Mouse (Mus musculus) forebrain, embryonic 11.5 days (tissue): ENCODE data around the gene Ube2n. TPM values are rescaled to one million over a fixed set of nuclear protein-coding genes. Genes with fewer than 3 reads are reported as not detected.

Experiments
- ATAC-seq: fragments of 200-750 bp; cut with Nextera tagmentation; replicated peaks from 2 replicates; pipeline ENCODE4 v1.8.0; 2017; ENCODE audit warnings: moderate TSS enrichment; ENCODE audit not compliant: low FRiP score
- DNase-seq: peaks from one replicate; pipeline ENCODE4 v3.0.0-alpha.2; 2017; ENCODE audit warnings: low spot score
- H3K27ac ChIP-seq: fragments of 300-500 bp; sonication (generic); 2 replicates; pipeline ENCODE4 v1.5.1; 2014; ENCODE audit warnings: low read depth, low read length
- H3K27me3 ChIP-seq: fragments of 300-500 bp; sonication (generic); 2 replicates; pipeline ENCODE4 v1.6.1; 2014; ENCODE audit warnings: mild to moderate bottlenecking, low read length, mixed read lengths; ENCODE audit not compliant: control insufficient read depth, insufficient read depth
- H3K36me3 ChIP-seq: fragments of 300-500 bp; sonication (generic); 2 replicates; pipeline ENCODE4 v1.6.1; 2014; ENCODE audit warnings: mild to moderate bottlenecking, low read length, moderate library complexity, mixed read lengths; ENCODE audit not compliant: control insufficient read depth, insufficient read depth
- H3K4me1 ChIP-seq: fragments of 300-500 bp; sonication (generic); replicated peaks from 2 replicates; pipeline ENCODE4 v1.6.1; 2014; ENCODE audit warnings: low read length, mixed read lengths; ENCODE audit not compliant: control insufficient read depth, insufficient read depth
- H3K4me2 ChIP-seq: fragments of 300-500 bp; sonication (generic); 2 replicates; pipeline ENCODE4 v1.6.1; 2014; ENCODE audit warnings: low read depth, mild to moderate bottlenecking, low read length, moderate library complexity, mixed read lengths; ENCODE audit not compliant: severe bottlenecking
- H3K4me3 ChIP-seq: fragments of 300-500 bp; sonication (generic); 2 replicates; pipeline ENCODE4 v1.5.1; 2014; ENCODE audit warnings: low read depth, low read length
- H3K9ac ChIP-seq: fragments of 300-500 bp; sonication (generic); 2 replicates; pipeline ENCODE4 v1.6.1; 2014; ENCODE audit warnings: low read length
- H3K9me3 ChIP-seq: fragments of 300-500 bp; sonication (generic); 2 replicates; pipeline ENCODE4 v1.6.1; 2016; ENCODE audit warnings: low read length, mixed read lengths; ENCODE audit not compliant: control insufficient read depth
- WGBS: fragments of 180-500 bp; shearing (Covaris S2); extraction: QIAGEN DNeasy Blood & Tissue Kit; methylation state at CpG from one replicate; pipeline ENCODE4 v1.1.7; 2014; 5-methylcytosine and 5-hydroxymethylcytosine counted together
- polyA plus RNA-seq: library from polyadenylated mRNA; unstranded; fragments of >200 nt; fragmentation: Nextera tagmentation; extraction: Ambion mirVana; gene quantifications from 2 replicates; pipeline ENCODE4 v1.2.1, GENCODE M21; 2014

The Ube2n gene
- polyA plus RNA-seq, 1 experiment from 2014 or later, result 499 TPM

DNA sequence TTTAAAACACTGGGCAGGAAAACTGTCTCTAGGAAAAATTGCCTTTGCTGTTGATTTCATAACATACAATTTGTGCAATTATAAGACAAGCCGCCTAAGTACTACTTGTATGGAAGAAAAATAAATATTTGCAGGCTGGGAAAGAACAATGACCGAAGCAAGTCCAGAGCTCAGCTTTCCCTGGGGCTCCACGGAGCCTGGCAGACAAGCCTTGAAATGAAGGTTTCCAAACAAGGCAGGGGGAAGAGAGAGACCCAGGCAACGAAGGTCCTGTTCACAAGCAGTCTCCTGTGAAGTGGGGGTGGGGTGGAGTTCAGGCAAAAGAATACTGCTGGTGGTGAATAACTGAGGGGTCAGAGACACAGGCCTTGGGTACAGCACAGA, 62.6 kb downstream of the Ube2n start:
- H3K4me2 ChIP-seq, result no peak overlapping the region
- no peak overlapping the region for H3K4me3 ChIP-seq
- H3K36me3 ChIP-seq, result no peaks in the 10 kb centered on the region
- H3K9me3 ChIP-seq, result no peaks in the 10 kb centered on the region
- H3K27me3 ChIP-seq, result no peaks in the 10 kb centered on the region
- DNase-seq, result no peak
- H3K9ac ChIP-seq, result no peak overlapping the region
- H3K4me1 ChIP-seq, result peaks cover 3% of the 10 kb centered on the region
- no peak overlapping the region for H3K27ac ChIP-seq
- 46% methylated on average over 4 of the region's 4 CpGs for WGBS
- peak; percentile 65 for ATAC-seq

GRCm38 (mm10) chr10:95585554-95585953, 70.6 kb downstream of the Ube2n start:
- WGBS, result 87% methylated on average over 6 of the region's 6 CpGs
- ATAC-seq (no peak), DNase-seq (no peak)
- Histone ChIP-seq H3K4me2 (no peak overlapping the region), H3K9me3 (no peaks in the 10 kb centered on the region; the same call in 1 of the 2 replicates), H3K4me1 (no peaks in the 10 kb centered on the region; the same call in 1 of the 2 replicates), H3K27ac (no peak overlapping the region), H3K27me3 (no peaks in the 10 kb centered on the region), H3K9ac (no peak overlapping the region), H3K4me3 (no peak overlapping the region), H3K36me3 (no peaks in the 10 kb centered on the region)

DNA sequence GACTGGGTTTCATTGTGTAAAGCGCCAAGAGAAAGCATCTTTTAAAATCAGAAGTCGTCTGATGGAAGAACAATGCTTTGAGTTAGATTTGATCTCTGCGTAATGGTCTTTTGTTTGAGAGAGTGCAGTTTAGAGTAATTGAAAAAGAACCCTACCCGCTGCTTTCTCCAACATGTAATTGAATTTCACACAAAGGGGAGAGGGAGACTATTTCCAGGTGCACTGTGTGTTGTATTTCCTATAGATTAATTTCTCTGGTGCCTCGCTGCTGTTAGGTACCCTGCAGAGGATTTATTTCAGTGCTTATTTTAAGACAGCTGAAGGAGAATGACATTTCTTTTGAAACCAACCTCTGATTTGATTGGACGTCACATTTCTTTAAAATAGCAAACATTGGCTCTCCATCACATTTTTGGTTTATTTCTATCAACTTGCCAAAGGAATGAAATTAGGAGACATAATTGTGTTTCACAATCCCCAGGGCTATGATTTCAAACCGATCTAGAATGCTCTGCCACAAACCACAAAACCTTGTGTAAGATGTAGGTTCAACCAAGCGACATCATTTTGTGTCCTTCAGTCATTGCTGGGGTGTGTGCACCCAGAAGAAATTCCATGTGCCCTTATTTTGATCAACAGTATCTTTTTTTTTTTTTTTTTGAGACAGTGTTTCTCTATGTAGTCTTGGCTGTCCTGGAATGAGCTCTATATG, 72.7 kb downstream of the Ube2n start:
- Histone ChIP-seq H3K27ac (no peak overlapping the region), H3K36me3 (no peaks in the 10 kb centered on the region), H3K4me1 (no peaks in the 10 kb centered on the region; the same call in 1 of the 2 replicates), H3K4me3 (no peak overlapping the region), H3K27me3 (no peaks in the 10 kb centered on the region), H3K9me3 (no peaks in the 10 kb centered on the region; the same call in 1 of the 2 replicates), H3K9ac (no peak overlapping the region), H3K4me2 (no peak overlapping the region)
- DNase-seq (no peak), ATAC-seq (no peak)
- WGBS, result 46% methylated on average over 8 of the region's 8 CpGs

DNA sequence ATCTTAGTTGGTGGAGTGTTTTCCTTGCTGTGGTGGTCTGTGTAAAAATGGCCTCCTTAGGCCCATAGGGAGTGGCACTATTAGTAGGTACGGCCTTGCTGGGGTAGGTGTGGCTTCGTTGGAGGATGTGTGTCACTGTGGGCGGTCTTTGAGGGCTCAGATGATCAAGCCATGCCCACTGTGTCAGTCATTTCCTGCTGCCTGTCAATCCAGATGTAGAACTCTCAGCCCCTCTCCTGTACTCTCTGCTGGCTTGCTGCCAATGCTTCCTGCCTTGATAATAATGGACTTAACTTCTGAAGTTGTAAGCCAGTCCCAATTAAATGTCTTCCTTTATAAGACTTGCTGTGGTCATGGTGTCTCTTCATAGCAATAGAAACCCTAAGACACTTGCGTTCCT, 74.3 kb downstream of the Ube2n start:
- 93% methylated on average over 4 of the region's 4 CpGs for WGBS
- no peaks in the 10 kb centered on the region for H3K36me3 ChIP-seq
- ATAC-seq (0 out of 2 replicates have a peak, but pooled peaks have one; percentile 27), DNase-seq (no peak)
- no peaks in the 10 kb centered on the region; the same call in 1 of the 2 replicates for H3K4me1 ChIP-seq
- H3K9me3 ChIP-seq, result no peaks in the 10 kb centered on the region; the same call in 1 of the 2 replicates
- H3K27me3 ChIP-seq, result no peaks in the 10 kb centered on the region; the same call in 1 of the 2 replicates
- no peak overlapping the region for H3K27ac ChIP-seq
- H3K4me2 ChIP-seq, result no peak overlapping the region
- H3K9ac ChIP-seq, result no peak overlapping the region
- H3K4me3 ChIP-seq, result no peak overlapping the region

DNA sequence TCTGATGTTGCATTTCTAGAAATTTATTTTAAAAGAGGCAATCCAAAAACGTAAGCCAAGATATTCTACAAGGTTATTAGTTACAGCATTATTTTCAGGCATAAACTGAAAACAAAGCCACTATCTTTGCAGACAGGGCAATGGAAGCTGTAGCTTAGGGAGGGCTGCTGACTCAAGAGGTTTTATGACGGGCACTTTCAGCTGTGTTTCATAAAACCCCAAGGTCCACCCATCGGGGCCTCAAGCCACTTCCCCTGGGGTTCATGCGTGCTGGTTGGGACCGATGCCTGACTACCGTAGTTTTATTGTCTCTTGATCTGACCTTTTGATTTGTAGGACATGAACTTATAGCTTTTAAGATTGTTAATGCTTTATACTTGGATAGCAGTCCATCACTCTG, 75.3 kb downstream of the Ube2n start:
- 90% methylated on average over 6 of the region's 6 CpGs for WGBS

GRCm38 (mm10) chr10:95591257-95591656, 76.3 kb downstream of the Ube2n start:
- Histone ChIP-seq H3K9me3 (no peaks in the 10 kb centered on the region; the same call in 1 of the 2 replicates), H3K27ac (no peak overlapping the region), H3K4me3 (no peak overlapping the region), H3K4me1 (peaks cover 5% of the 10 kb centered on the region; the same call in 1 of the 2 replicates), H3K9ac (no peak overlapping the region), H3K27me3 (peaks cover 3% of the 10 kb centered on the region; the same call in 1 of the 2 replicates), H3K36me3 (no peaks in the 10 kb centered on the region), H3K4me2 (no peak overlapping the region)
- no peak for DNase-seq
- WGBS, result 83% methylated on average over 4 of the region's 4 CpGs
- ATAC-seq, result no peak

More for the DNA sequence above, 75.3 kb downstream of the Ube2n start:
- Histone ChIP-seq H3K4me3 (no peak overlapping the region), H3K4me1 (no peaks in the 10 kb centered on the region; the same call in 1 of the 2 replicates), H3K9me3 (no peaks in the 10 kb centered on the region; the same call in 1 of the 2 replicates), H3K36me3 (no peaks in the 10 kb centered on the region), H3K27me3 (peaks cover 3% of the 10 kb centered on the region; the same call in 1 of the 2 replicates), H3K9ac (no peak overlapping the region), H3K4me2 (no peak overlapping the region), H3K27ac (no peak overlapping the region)
- ATAC-seq (no peak), DNase-seq (no peak)

GRCm38 (mm10) chr10:95594414-95594813, 79.5 kb downstream of the Ube2n start:
- no peak for ATAC-seq
- Histone ChIP-seq H3K27me3 (peaks cover 14% of the 10 kb centered on the region), H3K9ac (no peak overlapping the region), H3K9me3 (no peaks in the 10 kb centered on the region), H3K27ac (no peak overlapping the region), H3K36me3 (no peaks in the 10 kb centered on the region), H3K4me2 (no peak overlapping the region), H3K4me3 (no peak overlapping the region), H3K4me1 (peaks cover 5% of the 10 kb centered on the region; the same call in 1 of the 2 replicates)
- DNase-seq, result no peak
- 37% methylated on average over 10 of the region's 11 CpGs for WGBS
